Mouse (Mus musculus) megakaryocyte-erythroid progenitor cell, adult 5-6 weeks (primary cell): ENCODE measurements around the gene Rcan3. TPM values are rescaled to one million over a fixed set of nuclear protein-coding genes. Genes with fewer than 3 reads are reported as not detected.

Experiments used
- ATAC-seq: replicated peaks from 2 replicates; pipeline ENCODE4 v1.8.0; 2016; ENCODE audit warnings: mild to moderate bottlenecking, inconsistent platforms; ENCODE audit not compliant: severe bottlenecking, poor library complexity, low FRiP score, low TSS enrichment
- total RNA-seq, 2 experiments: library from RNA; stranded (forward) in 1 of 2; stranded (reverse) in 1 of 2; fragments of 200-1000, 215-1000 nt in 1 of 2; fragments of >200 nt in 1 of 2; fragmentation: Nextera tagmentation in 1 of 2; gene quantifications; 2 replicates each; pipeline ENCODE4 v1.2.3; 2014 to 2017

The Rcan3 gene
- total RNA-seq, 2 experiments from 2014 or later: 9.2 to 9.3 TPM

GRCm38 (mm10) chr4:135420416-135420815 lies 13.2 kb downstream of the Rcan3 start:
- no peak for ATAC-seq

GRCm38 (mm10) chr4:135419996-135420395 lies 13.7 kb downstream of the Rcan3 start:
- no peak for ATAC-seq

GRCm38 (mm10) chr4:135416367-135416766 lies 17.3 kb downstream of the Rcan3 start:
- ATAC-seq: no peak

DNA sequence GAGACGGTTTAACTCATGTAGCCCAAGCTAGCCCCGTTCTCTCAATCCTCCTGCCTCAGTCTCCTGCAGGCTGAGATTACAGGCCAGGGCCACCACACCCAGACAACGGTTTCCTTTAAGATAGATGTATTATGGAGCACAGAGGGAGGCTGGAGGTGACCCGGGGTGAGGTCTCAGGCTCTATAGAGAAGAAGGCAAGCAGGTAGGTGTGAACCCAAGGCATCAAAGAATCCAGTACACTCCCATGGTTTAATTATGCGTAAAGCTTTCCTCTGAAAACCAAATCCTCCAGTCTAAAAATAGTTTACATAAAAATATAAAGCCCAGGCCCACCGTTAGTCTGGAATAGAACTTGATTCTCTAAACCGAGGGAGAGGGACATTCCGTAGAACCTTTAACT lies 20.2 kb downstream of the Rcan3 start:
- ATAC-seq: no peak

GRCm38 (mm10) chr4:135411633-135412032 lies 22.0 kb downstream of the Rcan3 start:
- peak; percentile 53; the same call in 1 of the 2 replicates for ATAC-seq

GRCm38 (mm10) chr4:135406180-135406579 lies 27.5 kb downstream of the Rcan3 start:
- ATAC-seq: no peak

DNA sequence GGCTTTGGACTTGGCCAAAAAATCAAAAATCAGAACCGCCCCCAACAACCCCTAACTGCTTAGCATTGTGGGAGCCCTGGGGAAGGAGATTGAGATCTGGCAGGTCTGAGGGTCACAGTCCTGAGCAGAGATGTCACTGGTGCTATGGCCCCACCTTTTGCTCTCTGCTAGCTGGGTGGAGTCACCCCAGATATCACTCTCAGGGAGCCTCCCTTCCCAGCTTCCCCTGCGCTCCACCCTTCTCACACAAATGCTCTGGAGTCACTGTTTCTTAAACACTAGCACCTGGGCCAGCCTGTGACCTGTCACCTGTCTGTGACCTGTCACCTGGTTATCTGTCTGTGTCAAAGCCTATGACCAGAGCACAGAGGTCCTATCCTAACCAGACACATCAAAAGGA lies 28.7 kb downstream of the Rcan3 start:
- peak; percentile 83 for ATAC-seq

DNA sequence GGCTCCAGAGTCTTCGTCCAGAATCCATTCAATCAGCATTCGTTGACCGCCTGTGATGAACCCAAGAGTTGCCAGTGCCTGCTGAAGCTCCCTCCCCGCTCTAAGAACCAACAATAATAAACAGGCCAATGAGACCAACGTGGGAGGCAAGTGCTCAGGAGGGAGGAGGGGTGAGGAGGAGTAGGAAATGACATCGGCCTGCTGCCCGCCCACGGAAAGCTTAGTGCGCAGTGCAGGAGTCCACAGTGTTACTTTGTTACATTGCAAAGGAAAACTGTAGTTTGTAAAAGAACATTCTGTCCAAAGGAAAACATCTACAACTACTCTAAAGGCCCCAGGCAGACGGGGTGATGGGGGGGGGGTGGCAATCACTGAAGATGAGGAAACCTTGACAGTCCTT lies 29.6 kb downstream of the Rcan3 start:
- ATAC-seq: no peak

GRCm38 (mm10) chr4:135401881-135402280 lies 31.8 kb downstream of the Rcan3 start:
- ATAC-seq: no peak

DNA sequence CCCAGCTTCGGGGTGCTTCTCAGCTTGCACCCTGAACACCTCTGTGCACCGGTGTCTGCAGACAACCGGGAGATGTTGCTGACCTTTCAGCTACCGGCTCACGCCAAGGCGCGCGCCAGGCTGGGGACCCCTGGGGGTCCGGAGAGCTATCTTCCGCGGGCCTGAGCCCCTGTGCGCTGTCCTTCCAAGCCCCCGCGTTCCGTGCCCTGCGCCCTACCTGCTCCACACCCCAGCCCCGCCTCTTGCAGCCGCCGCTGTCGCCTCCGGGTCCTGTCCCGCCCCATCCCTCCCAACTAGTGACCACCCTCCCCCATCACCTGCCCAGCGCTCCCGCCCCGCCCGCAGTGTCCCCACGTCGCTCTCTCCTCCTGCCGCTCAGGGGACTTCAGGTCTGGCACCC lies 35.7 kb downstream of the Rcan3 start, which contains the start of gene Ncmap:
Ncmap (minus strand) TSS at position 237 of the 400 bp plus-strand sequence.
- no peak for ATAC-seq

DNA sequence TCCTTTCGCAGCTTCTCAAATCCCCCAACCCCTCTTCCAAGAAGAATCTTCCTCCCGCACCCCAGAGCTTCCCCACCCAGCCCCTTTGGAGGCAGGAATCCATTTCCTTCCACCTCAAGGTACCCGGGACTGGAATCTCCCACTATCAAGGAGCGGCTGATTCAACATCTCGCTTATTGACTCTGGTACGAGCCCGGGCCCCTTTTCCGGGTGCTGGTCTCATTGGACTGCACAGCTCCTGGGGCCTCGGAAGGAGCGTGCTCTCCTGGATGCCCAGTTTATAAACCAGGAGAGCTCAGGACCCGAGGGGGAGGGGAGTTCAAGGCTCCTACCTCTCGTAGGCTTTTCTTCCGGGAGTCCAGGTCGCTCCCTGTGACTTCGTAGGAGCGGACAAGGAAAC lies 36.1 kb downstream of the Rcan3 start:
- ATAC-seq: no peak

DNA sequence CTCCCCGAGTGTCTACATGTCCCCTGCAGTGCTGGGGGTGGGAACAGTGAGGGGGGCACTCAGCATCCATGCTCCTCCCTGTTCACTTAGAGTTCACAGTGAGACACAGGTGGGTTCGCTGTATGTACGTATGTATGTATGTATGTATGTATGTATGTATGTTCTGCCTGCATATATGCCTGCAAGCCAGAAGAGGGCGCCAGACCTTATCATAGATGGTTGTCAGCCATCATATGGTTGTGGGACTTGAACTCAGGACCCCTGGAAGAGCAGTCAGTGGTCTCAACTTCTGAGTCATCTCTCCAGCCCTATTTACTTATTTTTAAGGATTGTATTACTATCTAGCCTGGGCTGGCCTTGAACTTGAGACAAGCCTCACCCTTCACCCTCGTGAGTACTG lies 37.4 kb downstream of the Rcan3 start:
- ATAC-seq: no peak

DNA sequence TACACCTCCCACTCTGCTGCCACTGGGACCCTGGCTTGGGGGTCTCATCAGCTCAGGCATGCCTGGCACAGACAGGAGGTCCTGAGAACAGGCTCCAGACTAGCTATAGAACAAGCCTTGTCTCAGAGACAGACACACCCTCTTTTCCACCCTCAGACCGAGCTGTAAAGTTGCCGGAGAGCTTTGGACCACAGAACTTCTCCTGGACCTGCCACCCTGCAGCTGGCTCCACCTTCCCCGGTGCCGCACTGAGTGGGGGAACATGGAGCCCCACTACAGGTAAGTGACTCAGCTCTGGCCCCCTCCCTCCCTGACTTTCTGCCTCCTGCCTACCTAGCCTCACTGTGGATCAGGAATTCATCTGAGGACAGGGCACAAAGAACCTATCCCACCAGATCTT lies 38.3 kb downstream of the Rcan3 start:
- no peak for ATAC-seq

DNA sequence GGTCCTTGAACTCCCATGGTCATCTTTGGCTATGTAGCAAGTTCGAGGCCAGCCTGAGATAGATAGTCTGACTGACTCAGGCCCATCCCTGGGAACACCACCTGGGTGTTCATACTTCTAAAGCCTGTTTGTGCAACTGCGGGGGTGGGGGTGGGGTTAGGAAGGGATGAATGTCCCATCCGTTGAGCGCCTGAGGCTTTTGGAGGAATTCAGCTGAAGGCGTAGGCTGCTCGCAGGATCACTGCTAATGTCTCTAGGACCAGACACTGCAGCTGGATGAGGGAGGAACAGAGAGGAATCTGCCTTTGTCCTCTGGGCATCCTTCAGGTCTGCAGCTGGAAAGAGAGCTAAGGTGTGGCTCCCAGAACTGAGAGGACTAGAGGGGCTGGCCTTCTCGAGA lies 39.0 kb downstream of the Rcan3 start:
- no peak for ATAC-seq

DNA sequence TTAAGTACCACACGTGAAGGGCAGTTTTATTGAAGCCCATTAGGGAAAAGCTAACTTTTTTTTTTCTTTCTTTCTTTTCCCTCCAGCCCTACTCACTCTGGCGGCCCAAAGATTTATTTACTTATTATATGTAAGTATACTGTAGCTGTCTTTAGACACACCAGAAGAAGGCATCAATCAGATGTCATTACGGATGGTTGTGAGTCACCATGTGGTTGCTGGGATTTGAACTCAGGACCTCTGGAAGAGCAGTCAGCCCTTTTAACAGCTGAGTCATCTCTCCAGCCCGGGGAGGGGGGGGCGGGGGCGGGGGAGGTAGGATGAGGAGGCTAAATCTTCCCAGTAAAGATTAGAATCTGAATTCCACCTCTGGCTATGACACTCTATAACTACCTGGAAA lies 40.3 kb downstream of the Rcan3 start:
- ATAC-seq: no peak

DNA sequence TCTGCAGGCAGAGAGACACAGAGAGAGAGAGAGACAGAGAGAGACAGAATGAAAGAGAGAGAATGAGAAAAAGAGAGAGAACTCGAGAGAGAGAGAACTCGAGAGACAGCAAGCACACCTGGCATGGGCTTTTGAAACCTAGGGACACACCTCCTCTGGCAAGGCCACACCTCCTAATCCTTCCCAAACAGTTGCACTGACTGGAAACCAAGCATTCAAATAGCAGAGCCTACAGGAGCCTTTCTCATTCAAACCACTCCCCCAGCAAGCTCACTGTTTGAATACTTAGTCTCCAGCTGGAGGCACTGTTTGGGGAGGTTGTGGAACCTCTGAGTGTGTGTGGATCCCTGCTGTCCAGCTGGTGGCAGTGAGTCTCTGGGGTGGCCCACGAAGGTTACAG lies 40.9 kb downstream of the Rcan3 start:
- ATAC-seq: no peak

DNA sequence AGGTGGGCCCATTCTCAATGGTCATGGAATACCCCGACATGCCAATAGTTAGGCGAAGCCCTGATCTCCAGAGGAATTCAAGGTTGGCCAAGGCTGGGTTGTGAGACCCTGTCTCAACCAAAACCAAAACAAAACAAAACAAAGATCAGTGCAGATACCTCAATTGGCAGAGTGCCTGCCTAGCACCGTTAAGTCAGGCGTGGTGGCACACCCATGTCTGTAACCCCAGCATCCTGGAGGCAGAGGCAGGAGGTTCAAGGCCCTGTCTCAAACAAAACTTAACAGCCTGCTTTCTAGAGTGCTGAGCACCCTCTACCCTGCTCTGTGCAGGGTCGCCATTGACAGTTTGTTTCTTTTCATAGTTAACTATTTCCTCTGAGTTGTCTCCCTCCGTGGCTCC lies 42.6 kb downstream of the Rcan3 start:
- no peak; the same call in 1 of the 2 replicates for ATAC-seq

GRCm38 (mm10) chr4:135385614-135386013 lies 48.0 kb downstream of the Rcan3 start:
- no peak for ATAC-seq

DNA sequence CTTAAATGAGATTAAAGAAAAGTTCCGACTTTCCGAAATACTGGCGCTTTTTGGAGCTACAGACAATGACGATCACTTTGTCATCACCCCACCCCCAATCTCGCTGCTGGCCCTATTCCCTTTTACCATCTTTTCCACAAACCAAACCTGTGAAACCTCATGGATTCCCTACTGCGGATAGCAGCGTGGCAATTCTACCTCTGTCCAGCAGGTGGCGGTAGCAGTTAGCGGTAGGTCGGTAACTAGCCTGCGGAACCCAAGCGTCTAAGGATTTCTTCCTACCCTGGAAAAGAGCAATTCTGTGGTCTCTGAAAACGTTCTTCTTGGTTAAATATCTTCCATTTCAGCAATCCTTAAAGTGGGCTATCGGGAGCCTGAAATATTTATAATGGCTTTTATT lies 51.3 kb downstream of the Rcan3 start:
- peak; percentile 66 for ATAC-seq

DNA sequence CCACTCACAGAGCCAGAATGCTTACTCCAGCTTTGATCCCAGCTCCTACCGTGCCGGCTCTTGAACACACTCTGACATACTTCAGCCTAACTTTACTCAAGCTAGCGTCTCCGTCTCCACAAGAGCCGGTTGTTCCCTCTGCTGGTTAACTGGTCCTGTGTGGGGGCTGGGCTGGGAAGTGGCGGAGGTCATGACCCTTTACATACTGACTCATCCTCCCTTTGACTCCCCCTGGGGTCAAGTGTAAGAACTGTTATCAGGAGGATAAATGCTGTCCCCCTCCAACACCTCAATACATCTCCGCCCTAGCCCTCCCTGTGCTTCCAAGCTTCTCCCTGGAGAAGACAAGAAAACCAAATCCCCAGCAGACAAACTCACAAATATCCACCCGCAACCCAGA lies 52.3 kb downstream of the Rcan3 start:
- no peak for ATAC-seq

GRCm38 (mm10) chr4:135377241-135377640 lies 56.4 kb downstream of the Rcan3 start:
- no peak for ATAC-seq

GRCm38 (mm10) chr4:135375444-135375843 lies 58.2 kb downstream of the Rcan3 start:
- no peak for ATAC-seq
